Mouse (Mus musculus) lung, adult 2 months (tissue): ENCODE results near the gene Nup153.

Experiments
- CTCF ChIP-seq: fragments of 200-500 bp; IDR thresholded peaks from 2 replicates; pipeline ENCODE4 v1.5.1; 2011; ENCODE audit warnings: mild to moderate bottlenecking, low read length, control low read depth; ENCODE audit not compliant: insufficient read depth
- POLR2A ChIP-seq: fragments of 200-500 bp; IDR thresholded peaks from 2 replicates; pipeline ENCODE4 v1.6.1; 2011; ENCODE audit warnings: low read depth, mild to moderate bottlenecking, control low read depth, low read length, borderline replicate concordance; ENCODE audit errors: extremely low read depth

- TF ChIP-seq POLR2A (no peak), CTCF (no peak)
Observed at GRCm38 (mm10) chr13:46699372-46699771, 28.4 kb downstream of the Nup153 start.
